Comparison of ENCODE assay signal across 8 mouse cellular contexts in the genomic region with DNA sequence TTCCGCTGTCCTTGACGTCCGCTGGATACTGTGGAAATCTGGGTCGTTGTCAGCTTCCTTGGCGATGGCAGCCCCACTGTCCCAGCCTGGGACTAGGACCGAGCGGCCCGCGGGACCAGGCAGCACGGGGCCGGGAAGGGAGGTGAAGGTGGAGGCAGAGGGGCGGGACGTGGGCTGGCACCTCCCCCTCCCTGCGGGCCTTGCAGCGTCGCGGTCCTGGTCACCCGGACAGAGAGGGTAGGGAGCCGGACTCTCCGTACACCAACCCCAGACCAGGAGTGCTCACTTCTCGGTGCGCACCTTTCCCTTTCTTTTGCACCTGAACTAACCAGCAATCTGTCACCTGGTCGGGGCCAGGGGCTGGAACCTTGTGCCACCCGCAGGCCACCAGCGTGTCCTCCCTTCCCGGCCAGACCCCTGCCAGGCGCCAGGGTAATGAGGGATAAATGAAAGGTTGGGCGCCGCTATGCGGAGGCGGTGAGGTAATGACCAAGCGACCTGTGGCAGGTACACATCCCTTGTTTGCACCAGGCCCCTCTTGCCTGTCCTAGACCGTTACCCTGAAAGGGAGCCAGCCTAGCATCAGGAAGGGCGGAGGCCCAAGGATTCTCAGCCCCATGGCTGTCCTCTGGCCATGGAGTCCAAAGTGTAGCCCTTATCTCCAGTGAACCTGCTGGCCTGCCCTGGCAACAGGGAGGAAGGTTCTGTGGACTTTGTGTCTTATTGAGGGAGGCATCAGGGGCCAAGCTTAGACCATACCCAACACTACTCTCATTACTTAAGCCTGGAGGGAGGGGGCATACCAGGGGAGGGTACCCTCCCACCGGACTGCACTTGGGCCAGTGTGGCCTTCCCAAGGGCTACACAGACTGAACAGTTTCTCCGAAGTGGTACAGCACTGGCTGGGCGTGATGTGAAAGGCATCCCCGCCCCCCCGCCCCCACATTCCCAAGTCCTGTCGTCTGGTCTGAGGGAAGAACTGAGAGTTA. TPM values are rescaled to one million over a fixed set of nuclear protein-coding genes. Genes with fewer than 3 reads are reported as not detected.
DNase-seq lines count a peak whose midpoint lies in the region; ATAC-seq and TF ChIP-seq lines count a peak whose summit lies in the region.

A gene (minus strand): TSS at position 422 of the 989 bp plus-strand sequence.

- peak within 1 kb of the TSS; percentile 65 for H3K4me2 ChIP-seq in hindbrain, embryonic 13.5 days
- H3K4me2 ChIP-seq in limb, embryonic 14.5 days (replicated peaks; ENCODE audit: low read depth, low read length, severe bottlenecking): peak within 1 kb of the TSS; percentile 66
- peak within 1 kb of the TSS; percentile 61 for H3K4me2 ChIP-seq in midbrain, embryonic 13.5 days (replicated peaks)

- peak; percentile 80 for DNase-seq in urinary bladder, postnatal 14 days (ENCODE audit: low spot score)
- no peak for DNase-seq in urinary bladder, postnatal 10 days (ENCODE audit: low spot score)
- no peak for DNase-seq in limb, embryonic 14.5 days (ENCODE audit: low spot score)
- DNase-seq in left cerebral cortex, postnatal 25 days (ENCODE audit: low spot score in 2 of 2): no peak
- DNase-seq in gastrocnemius, adult 8-10 months (ENCODE audit: low spot score in 2 of 2): no peak
- DNase-seq in left cerebral cortex, postnatal 36 days (ENCODE audit: low spot score in 2 of 2): no peak

- TF ChIP-seq POLR2A in limb, embryonic 14.5 days (IDR thresholded peaks at IDR 0.05; ENCODE audit: borderline replicate concordance, extremely low read depth, insufficient read depth, insufficient read length): no peak

- WGBS in hindbrain, embryonic 13.5 days: 14% methylated on average over 36 of the region's 40 CpGs
- WGBS in limb, embryonic 14.5 days: 8% methylated on average over 40 of the region's 40 CpGs
- WGBS in midbrain, embryonic 13.5 days: 8% methylated on average over 40 of the region's 40 CpGs

- intact Hi-C loops in left cerebral cortex, postnatal 25 days (cut with DNase I): no loop called here
- intact Hi-C loops in left cerebral cortex, postnatal 36 days (cut with DNase I): no loop called here

- H3K4me1 ChIP-seq in hindbrain, embryonic 13.5 days (replicated peaks): peaks cover 42% of the 10 kb centered on the region
- H3K4me1 ChIP-seq in limb, embryonic 14.5 days (ENCODE audit: control insufficient read depth, insufficient read depth, low read length): peaks cover 15% of the 10 kb centered on the region
- peaks cover 24% of the 10 kb centered on the region for H3K4me1 ChIP-seq in midbrain, embryonic 13.5 days (replicated peaks)

- peak; percentile 9; the same call in 1 of the 2 replicates for ATAC-seq in hindbrain, embryonic 13.5 days (ENCODE audit: low FRiP score)
- ATAC-seq in limb, embryonic 14.5 days (ENCODE audit: low FRiP score, low read depth): no peak
- ATAC-seq in midbrain, embryonic 13.5 days: 0 out of 2 replicates have a peak, but pooled peaks have one; percentile 20

- peak within 1 kb of the TSS; percentile 60 for H3K9ac ChIP-seq in hindbrain, embryonic 13.5 days
- H3K9ac ChIP-seq in limb, embryonic 14.5 days (ENCODE audit: low read depth, low read length, severe bottlenecking): peak within 1 kb of the TSS; percentile 44
- H3K9ac ChIP-seq in midbrain, embryonic 13.5 days (replicated peaks): peak within 1 kb of the TSS; percentile 53

- peak within 1 kb of the TSS; percentile 39 for H3K4me3 ChIP-seq in hindbrain, embryonic 13.5 days
- peak within 1 kb of the TSS; percentile 39 for H3K4me3 ChIP-seq in limb, embryonic 14.5 days (replicated peaks; ENCODE audit: low read length)
- H3K4me3 ChIP-seq in midbrain, embryonic 13.5 days (replicated peaks): peak within 1 kb of the TSS; percentile 38

- peaks cover 67% of the 10 kb centered on the region for H3K27me3 ChIP-seq in hindbrain, embryonic 13.5 days
- peaks cover 38% of the 10 kb centered on the region for H3K27me3 ChIP-seq in limb, embryonic 14.5 days (ENCODE audit: control insufficient read depth, insufficient read depth, low read length)
- peaks cover 60% of the 10 kb centered on the region for H3K27me3 ChIP-seq in midbrain, embryonic 13.5 days

- no peak within 1 kb of the TSS for H3K27ac ChIP-seq in hindbrain, embryonic 13.5 days
- H3K27ac ChIP-seq in limb, embryonic 14.5 days (replicated peaks; ENCODE audit: low read depth, low read length): no peak within 1 kb of the TSS
- no peak within 1 kb of the TSS for H3K27ac ChIP-seq in midbrain, embryonic 13.5 days

- no peaks in the 10 kb centered on the region for H3K36me3 ChIP-seq in hindbrain, embryonic 13.5 days
- H3K36me3 ChIP-seq in limb, embryonic 14.5 days (ENCODE audit: control insufficient read depth, insufficient read depth, low read length): no peaks in the 10 kb centered on the region
- no peaks in the 10 kb centered on the region for H3K36me3 ChIP-seq in midbrain, embryonic 13.5 days

- no peaks in the 10 kb centered on the region for H3K9me3 ChIP-seq in hindbrain, embryonic 13.5 days
- no peaks in the 10 kb centered on the region for H3K9me3 ChIP-seq in limb, embryonic 14.5 days (ENCODE audit: control insufficient read depth, low read length)
- H3K9me3 ChIP-seq in midbrain, embryonic 13.5 days: no peaks in the 10 kb centered on the region

RNA-seq across cellular contexts. Expression of the gene that starts here (rescaled TPM):
- polyA plus RNA-seq in hindbrain, embryonic 13.5 days (2015; fragmentation: Nextera tagmentation; extraction: Ambion mirVana): 0.12 TPM in 2 replicates
- polyA plus RNA-seq in limb, embryonic 14.5 days (2012; rRNA removed): 1.2 and 1.3 TPM in 2 replicates
- 1.6 and 1.8 TPM in 2 replicates for polyA plus RNA-seq in limb, embryonic 14.5 days (2014; fragmentation: Nextera tagmentation; extraction: Ambion mirVana)
- polyA plus RNA-seq in midbrain, embryonic 13.5 days (2015; fragmentation: Nextera tagmentation; extraction: Ambion mirVana): 0.08 and 0.23 TPM in 2 replicates
- under 1 TPM; 0.25 to 0.39 TPM for total RNA-seq in left cerebral cortex, postnatal 25 days (2021)
- total RNA-seq in gastrocnemius, adult 8-10 months (2022): not detected
- under 1 TPM; 0.11 to 0.30 TPM for total RNA-seq in left cerebral cortex, postnatal 36 days (2021)

Comparison
In these comparisons a context has a peak if more than half of its experiments do, and no peak if none do; other contexts are left out.
1. Peak in ATAC-seq, H3K4me3 ChIP-seq, H3K9ac ChIP-seq and H3K4me2 ChIP-seq in hindbrain, embryonic 13.5 days; RNA of the gene not detected or under 1 TPM.
2. Peak in ATAC-seq, H3K4me3 ChIP-seq, H3K9ac ChIP-seq and H3K4me2 ChIP-seq in midbrain, embryonic 13.5 days; RNA of the gene not detected or under 1 TPM.